Mouse (Mus musculus) hindbrain, postnatal 0 days (tissue): ENCODE measurements around the gene Fam185a. TPM values are rescaled to one million over a fixed set of nuclear protein-coding genes. Genes with fewer than 3 reads are reported as not detected.

Experiments
- ATAC-seq: fragments of 200-750 bp; cut with Nextera tagmentation; 2 replicates; pipeline ENCODE4 v1.8.0; 2017; ENCODE audit warnings: mild to moderate bottlenecking, moderate TSS enrichment, moderate library complexity
- DNase-seq: peaks from one replicate; pipeline ENCODE4 v3.0.0-alpha.2; 2015; ENCODE audit warnings: low spot score
- H3K27ac ChIP-seq: fragments of 300-500 bp; sonication (generic); 2 replicates; pipeline ENCODE4 v1.5.1; 2014; ENCODE audit warnings: mild to moderate bottlenecking
- H3K27me3 ChIP-seq: fragments of 300-500 bp; sonication (generic); 2 replicates; pipeline ENCODE4 v1.6.1; 2014; ENCODE audit warnings: low read length, mixed read lengths; ENCODE audit not compliant: insufficient read depth
- H3K36me3 ChIP-seq: fragments of 300-500 bp; sonication (generic); 2 replicates; pipeline ENCODE4 v1.6.1; 2014; ENCODE audit warnings: low read length, mixed read lengths; ENCODE audit not compliant: insufficient read depth
- H3K4me1 ChIP-seq: fragments of 300-500 bp; sonication (generic); 2 replicates; pipeline ENCODE4 v1.6.1; 2014; ENCODE audit warnings: antibody characterized with exemption, low read length, mixed read lengths; ENCODE audit not compliant: insufficient read depth
- H3K4me2 ChIP-seq: fragments of 300-500 bp; sonication (generic); 2 replicates; pipeline ENCODE4 v1.6.1; 2014; ENCODE audit warnings: low read depth, mild to moderate bottlenecking, low read length, moderate library complexity, mixed read lengths
- H3K4me3 ChIP-seq: fragments of 300-500 bp; sonication (generic); 2 replicates; pipeline ENCODE4 v1.5.1; 2014; ENCODE audit warnings: low read length
- H3K9ac ChIP-seq: fragments of 300-500 bp; sonication (generic); replicated peaks from 2 replicates; pipeline ENCODE4 v1.6.1; 2014; ENCODE audit warnings: mild to moderate bottlenecking, low read length, moderate library complexity, mixed read lengths
- H3K9me3 ChIP-seq: fragments of 300-500 bp; sonication (generic); 2 replicates; pipeline ENCODE4 v1.6.1; 2016; ENCODE audit warnings: low read length, mixed read lengths
- CTCF ChIP-seq: IDR thresholded peaks from 2 replicates; pipeline ENCODE4 v1.5.1; 2016; ENCODE audit warnings: antibody characterized with exemption, control low read depth, low read depth
- WGBS: fragments of 180-500 bp; shearing (Covaris S2); extraction: QIAGEN DNeasy Blood & Tissue Kit; methylation state at CpG from one replicate; pipeline ENCODE4 v1.1.7; 2014; 5-methylcytosine and 5-hydroxymethylcytosine counted together
- polyA plus RNA-seq: library from polyadenylated mRNA; unstranded; fragments of >200 nt; fragmentation: Nextera tagmentation; extraction: Ambion mirVana; gene quantifications from 2 replicates; pipeline ENCODE4 v1.2.1, GENCODE M21; 2015
- total RNA-seq: library from RNA; depleted of rRNA; stranded (reverse); fragments of >200 nt; gene quantifications from 2 replicates; pipeline ENCODE4 v1.2.3, GENCODE M21; 2014

The Fam185a gene
- total and polyA plus RNA-seq, 2 experiments from 2014 or later = 8.9 to 13.2 TPM

DNA sequence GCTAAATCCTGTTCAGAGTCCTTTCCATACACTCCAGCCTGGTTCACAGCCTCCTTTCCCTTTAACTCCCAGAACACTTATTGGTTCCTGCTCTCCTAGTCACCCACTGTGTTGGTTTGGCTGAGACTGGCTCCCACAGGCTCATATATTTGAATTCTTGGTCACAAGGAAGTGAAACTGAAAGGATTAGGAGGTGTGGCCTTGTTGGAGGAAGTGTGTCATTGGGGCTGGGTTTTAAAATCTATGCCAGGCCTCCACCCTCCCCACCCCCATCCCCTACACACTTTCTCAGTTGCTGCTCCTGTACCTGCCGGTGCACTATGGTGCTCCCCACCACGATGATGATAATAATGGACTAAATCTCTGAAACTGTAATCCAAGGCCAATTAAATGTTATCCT, 92.8 kb downstream of the Fam185a start:
- Histone ChIP-seq H3K4me3 (no peak overlapping the region), H3K9me3 (no peaks in the 10 kb centered on the region), H3K36me3 (no peaks in the 10 kb centered on the region), H3K4me2 (no peak overlapping the region), H3K27ac (no peak overlapping the region), H3K27me3 (no peaks in the 10 kb centered on the region), H3K4me1 (no peaks in the 10 kb centered on the region), H3K9ac (no peak overlapping the region)
- ATAC-seq (no peak), DNase-seq (no peak)
- no peak for TF ChIP-seq CTCF
- WGBS = 100% methylated on average over 2 of the region's 2 CpGs

- no peaks in the 10 kb centered on the region for H3K36me3 ChIP-seq
- ATAC-seq = no peak
- no peak overlapping the region for H3K27ac ChIP-seq
- no peak for DNase-seq
- H3K4me1 ChIP-seq = no peaks in the 10 kb centered on the region
- H3K4me2 ChIP-seq = no peak overlapping the region
- H3K9me3 ChIP-seq = no peaks in the 10 kb centered on the region
- H3K9ac ChIP-seq = no peak overlapping the region
- H3K4me3 ChIP-seq = no peak overlapping the region
- 55% methylated on average over 4 of the region's 4 CpGs for WGBS
- TF ChIP-seq CTCF = no peak
- no peaks in the 10 kb centered on the region for H3K27me3 ChIP-seq
Measured at GRCm38 (mm10) chr5:21518207-21518606, 93.4 kb downstream of the Fam185a start.

- Histone ChIP-seq H3K4me3 (no peak overlapping the region), H3K9me3 (no peaks in the 10 kb centered on the region), H3K4me1 (no peaks in the 10 kb centered on the region), H3K4me2 (no peak overlapping the region), H3K27me3 (no peaks in the 10 kb centered on the region), H3K36me3 (no peaks in the 10 kb centered on the region), H3K9ac (no peak overlapping the region), H3K27ac (no peak overlapping the region)
- DNase-seq = no peak
- ATAC-seq = no peak
- no peak for TF ChIP-seq CTCF
- WGBS = 81% methylated on average over 3 of the region's 3 CpGs
Measured at GRCm38 (mm10) chr5:21519166-21519565, 94.4 kb downstream of the Fam185a start.

DNA sequence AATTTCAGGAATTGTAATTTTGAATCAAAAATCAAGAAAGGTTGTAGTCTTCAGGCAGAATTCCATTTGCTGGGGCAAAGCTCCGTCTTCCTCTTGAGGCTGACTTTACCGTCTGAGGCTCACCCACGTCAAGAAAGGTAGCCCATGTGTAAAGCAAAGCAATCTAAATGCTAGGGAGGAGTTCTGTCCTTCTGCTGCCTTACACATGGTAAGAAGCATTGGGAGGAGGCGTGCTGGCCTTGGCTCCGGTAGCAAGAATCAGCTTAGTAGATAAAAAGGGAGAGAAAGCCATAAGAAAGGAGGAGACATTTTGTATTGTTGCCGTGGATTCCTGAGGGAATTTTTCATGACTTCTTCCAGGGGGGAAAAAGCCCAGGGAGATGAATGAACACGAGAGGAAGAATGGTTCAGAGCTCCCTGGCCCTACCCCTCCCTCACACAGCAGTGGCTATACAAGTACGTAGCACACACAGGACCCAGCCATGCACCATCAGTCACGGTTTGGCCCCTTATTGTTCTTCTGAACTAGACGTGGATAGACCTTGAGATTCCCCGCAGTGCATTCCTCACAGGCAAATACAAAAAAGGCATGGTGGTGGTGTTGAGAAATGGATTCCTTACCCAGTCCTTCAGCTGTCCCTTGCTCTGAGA, 102.2 kb downstream of the Fam185a start:
- H3K4me2 ChIP-seq = no peak overlapping the region
- WGBS = 16% methylated on average over 11 of the region's 11 CpGs

GRCm38 (mm10) chr5:21527488-21527911, 102.7 kb downstream of the Fam185a start:
- 29% methylated on average over 4 of the region's 4 CpGs for WGBS

More for the DNA sequence above, 102.2 kb downstream of the Fam185a start:
- H3K4me3 ChIP-seq = no peak overlapping the region
- TF ChIP-seq CTCF = no peak
- H3K36me3 ChIP-seq = no peaks in the 10 kb centered on the region
- DNase-seq (no peak), ATAC-seq (no peak)
- H3K27me3 ChIP-seq = no peaks in the 10 kb centered on the region
- no peaks in the 10 kb centered on the region for H3K4me1 ChIP-seq
- peaks cover 3% of the 10 kb centered on the region; the same call in 1 of the 2 replicates for H3K9me3 ChIP-seq
- no peak overlapping the region for H3K9ac ChIP-seq
- no peak overlapping the region for H3K27ac ChIP-seq

DNA sequence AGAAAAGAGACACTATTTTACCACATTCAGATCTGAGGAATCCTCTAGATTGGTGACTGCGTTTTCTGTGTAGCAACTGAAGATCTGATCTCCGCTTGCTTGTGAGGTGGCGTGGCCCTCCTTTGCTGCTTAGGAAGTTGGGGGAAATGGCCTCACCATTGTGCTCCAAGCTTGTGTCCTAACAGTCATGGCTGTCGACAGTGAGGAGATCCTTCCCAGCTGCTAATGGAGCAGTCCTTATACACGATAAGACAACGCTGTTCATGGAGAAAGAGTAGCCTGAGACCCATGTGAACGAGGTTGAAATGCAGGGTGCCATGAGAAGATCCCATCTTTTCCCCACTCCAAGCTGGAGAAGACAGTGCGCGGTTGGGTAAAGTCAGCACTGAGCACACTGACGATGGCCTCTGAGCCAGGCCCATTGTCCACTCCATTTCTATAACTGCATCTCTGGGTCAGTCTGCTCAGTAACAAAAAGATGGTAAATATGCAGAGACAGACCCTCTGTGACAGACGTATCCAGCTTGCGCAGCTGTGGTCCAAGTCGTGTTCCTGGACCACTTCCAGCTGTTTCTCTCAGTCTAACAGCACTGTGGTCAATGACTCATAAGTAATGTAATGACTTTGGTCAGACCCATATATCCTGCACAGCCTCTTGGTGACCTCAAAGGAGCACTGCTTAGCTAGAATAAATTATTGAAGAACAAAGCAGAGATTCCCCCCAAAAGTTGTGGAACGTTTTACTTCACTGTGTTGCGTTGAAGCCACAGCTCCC, 103.5 kb downstream of the Fam185a start:
- Histone ChIP-seq H3K27ac (no peak overlapping the region), H3K4me3 (no peak overlapping the region), H3K4me2 (no peak overlapping the region), H3K36me3 (no peaks in the 10 kb centered on the region), H3K9ac (no peak overlapping the region), H3K27me3 (no peaks in the 10 kb centered on the region), H3K4me1 (no peaks in the 10 kb centered on the region), H3K9me3 (peaks cover 3% of the 10 kb centered on the region; the same call in 1 of the 2 replicates)
- ATAC-seq = no peak
- no peak for TF ChIP-seq CTCF
- 80% methylated on average over 15 of the region's 15 CpGs for WGBS
- DNase-seq = no peak

More at GRCm38 (mm10) chr5:21527488-21527911, 102.7 kb downstream of the Fam185a start:
- DNase-seq = no peak
- Histone ChIP-seq H3K4me1 (no peaks in the 10 kb centered on the region), H3K27me3 (no peaks in the 10 kb centered on the region), H3K36me3 (no peaks in the 10 kb centered on the region), H3K4me3 (no peak overlapping the region), H3K9ac (no peak overlapping the region), H3K9me3 (peaks cover 3% of the 10 kb centered on the region; the same call in 1 of the 2 replicates), H3K4me2 (no peak overlapping the region), H3K27ac (no peak overlapping the region)
- ATAC-seq = no peak
- no peak for TF ChIP-seq CTCF
